Mouse (Mus musculus): Measurements from ENCODE around the gene Notch2.

- TF ChIP-seq CTCF (IDR thresholded peaks at IDR 0.05; ENCODE audit: low read depth) (no peak), EP300 (IDR thresholded peaks at IDR 0.05; ENCODE audit: low read depth) (no peak)
These were observed 129.5 kb downstream of the Notch2 start for GRCm38 (mm10) chr3:98142862-98143261.
